In the genomic region with DNA sequence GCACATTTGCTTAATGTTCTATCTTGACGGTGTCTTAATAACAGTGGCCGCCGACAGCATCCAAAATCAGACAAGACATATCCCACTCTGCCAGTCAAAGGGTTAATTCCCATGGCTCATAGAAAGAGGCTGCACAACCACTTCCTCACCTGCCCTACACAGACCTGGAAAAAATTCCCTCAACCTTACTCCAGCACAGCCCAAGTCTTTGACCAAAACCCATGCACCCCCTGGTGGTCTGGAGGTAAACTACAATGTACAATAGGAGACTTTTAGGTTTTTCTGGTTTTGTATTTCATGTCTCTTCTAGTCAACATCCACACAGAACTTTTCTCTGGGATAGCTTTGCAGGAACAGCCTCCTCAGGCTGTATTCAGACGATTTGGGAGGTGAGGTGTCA, we compare ENCODE assay signal across 8 mouse cellular contexts. TPM values are rescaled to one million over a fixed set of nuclear protein-coding genes. Genes with fewer than 3 reads are reported as not detected.
A peak's percentile ranks its signal among the peaks of the same experiment; 100 is the strongest.
DNase-seq lines count a peak whose midpoint lies in the region; ATAC-seq and TF ChIP-seq lines count a peak whose summit lies in the region.

No protein-coding gene starts in this region.

- H3K27me3 ChIP-seq in heart, embryonic 11.5 days (ENCODE audit: control insufficient read depth, insufficient read depth, low read length), result no peaks in the 10 kb centered on the region
- H3K27me3 ChIP-seq in G1E (ENCODE audit: insufficient read depth, low read length), result peaks cover 32% of the 10 kb centered on the region
- H3K27me3 ChIP-seq in heart, embryonic 12.5 days (replicated peaks), result no peaks in the 10 kb centered on the region
- no peaks in the 10 kb centered on the region for H3K27me3 ChIP-seq in midbrain, embryonic 16.5 days (ENCODE audit: control insufficient read depth, insufficient read depth, low read depth, low read length)

- H3K9me3 ChIP-seq in heart, embryonic 11.5 days (replicated peaks; ENCODE audit: control insufficient read depth, low read length), result no peaks in the 10 kb centered on the region
- H3K9me3 ChIP-seq in G1E (replicated peaks), result no peaks in the 10 kb centered on the region
- no peaks in the 10 kb centered on the region for H3K9me3 ChIP-seq in heart, embryonic 12.5 days (replicated peaks)
- no peaks in the 10 kb centered on the region for H3K9me3 ChIP-seq in midbrain, embryonic 16.5 days (replicated peaks; ENCODE audit: control insufficient read depth, low read length, poor library complexity, severe bottlenecking)

- 74% methylated on average over 4 of the region's 4 CpGs for WGBS in heart, embryonic 11.5 days (ENCODE audit: insufficient replicate concordance)
- 69% methylated on average over 4 of the region's 4 CpGs for WGBS in heart, embryonic 12.5 days
- WGBS in midbrain, embryonic 16.5 days, result 83% methylated on average over 4 of the region's 4 CpGs

- no peak overlapping the region for H3K27ac ChIP-seq in heart, embryonic 11.5 days (ENCODE audit: low read depth, low read length)
- no peak overlapping the region for H3K27ac ChIP-seq in heart, embryonic 12.5 days (ENCODE audit: poor library complexity, severe bottlenecking)
- no peak overlapping the region for H3K27ac ChIP-seq in midbrain, embryonic 16.5 days (ENCODE audit: low read length)

- intact Hi-C loops in left cerebral cortex, postnatal 14 days (cut with DNase I), result loop anchor here (1.0 kb wide), 1 partner anchor 113 kb away; no protein-coding TSS in a partner anchor

- H3K4me2 ChIP-seq in heart, embryonic 11.5 days, result no peak overlapping the region
- no peak overlapping the region for H3K4me2 ChIP-seq in heart, embryonic 12.5 days
- no peak overlapping the region for H3K4me2 ChIP-seq in midbrain, embryonic 16.5 days (ENCODE audit: low read length)

- H3K4me1 ChIP-seq in heart, embryonic 11.5 days (ENCODE audit: control insufficient read depth, insufficient read depth, low read length), result no peaks in the 10 kb centered on the region
- H3K4me1 ChIP-seq in G1E (ENCODE audit: insufficient read depth, low read depth, low read length), result peaks cover 3% of the 10 kb centered on the region
- H3K4me1 ChIP-seq in heart, embryonic 12.5 days (replicated peaks), result no peaks in the 10 kb centered on the region
- H3K4me1 ChIP-seq in midbrain, embryonic 16.5 days (ENCODE audit: control insufficient read depth, insufficient read depth, low read length), result no peaks in the 10 kb centered on the region

- TF ChIP-seq CTCF in G1E (IDR thresholded peaks at IDR 0.05; ENCODE audit: low read depth, low read length), result peak; percentile 44; the same call in 1 of the 2 replicates

- no peak overlapping the region for H3K9ac ChIP-seq in heart, embryonic 11.5 days (ENCODE audit: low read depth, low read length)
- no peak overlapping the region for H3K9ac ChIP-seq in heart, embryonic 12.5 days
- no peak overlapping the region for H3K9ac ChIP-seq in midbrain, embryonic 16.5 days (ENCODE audit: low read depth, low read length)

- no peaks in the 10 kb centered on the region for H3K36me3 ChIP-seq in heart, embryonic 11.5 days (ENCODE audit: control insufficient read depth, insufficient read depth, low read length)
- H3K36me3 ChIP-seq in G1E (replicated peaks), result no peaks in the 10 kb centered on the region
- no peaks in the 10 kb centered on the region for H3K36me3 ChIP-seq in heart, embryonic 12.5 days
- no peaks in the 10 kb centered on the region for H3K36me3 ChIP-seq in midbrain, embryonic 16.5 days (ENCODE audit: control insufficient read depth, insufficient read depth, low read length)

- peak; percentile 55 to 88 for DNase-seq in heart, adult 18-20 months
- DNase-seq in G1E (ENCODE audit: low spot score), result peak; percentile 9
- DNase-seq in cerebellum, adult 8-10 months, result peak; percentile 33
- DNase-seq in left cerebral cortex, postnatal 14 days (ENCODE audit: low spot score in 2 of 2), result peak; percentile 59 to 67
- peak; percentile 17 to 71 for DNase-seq in thymus, postnatal 10 days (ENCODE audit: low spot score in 2 of 2)

- no peak for ATAC-seq in heart, embryonic 11.5 days (replicated peaks; ENCODE audit: insufficient number of reproducible peaks, low FRiP score, low TSS enrichment)
- no peak for ATAC-seq in G1E (ENCODE audit: extremely low read depth, insufficient number of reproducible peaks, low FRiP score, poor library complexity, severe bottlenecking)
- peak; percentile 36; the same call in 1 of the 2 replicates for ATAC-seq in heart, embryonic 12.5 days (ENCODE audit: insufficient number of reproducible peaks, low FRiP score)
- 0 out of 2 replicates have a peak, but pooled peaks have one; percentile 50 for ATAC-seq in midbrain, embryonic 16.5 days

- H3K4me3 ChIP-seq in heart, embryonic 11.5 days (ENCODE audit: low read depth, low read length), result no peak overlapping the region
- no peak overlapping the region for H3K4me3 ChIP-seq in G1E (ENCODE audit: low read depth, low read length)
- no peak overlapping the region for H3K4me3 ChIP-seq in heart, embryonic 12.5 days
- no peak overlapping the region for H3K4me3 ChIP-seq in midbrain, embryonic 16.5 days (ENCODE audit: low read depth, low read length)

RNA-seq across cellular contexts. Expression of a gene that starts 32.8 kb away (rescaled TPM):
- 10 to 100 TPM; 66.4 to 81.2 TPM for total RNA-seq in heart, adult 18-20 months (2021)
- 113 and 118 TPM in 2 replicates for polyA plus RNA-seq in heart, embryonic 11.5 days (2014; fragmentation: Nextera tagmentation; extraction: Ambion mirVana)
- total RNA-seq in G1E (2014; fragmentation: Nextera tagmentation) (421 and 506 TPM in 2 replicates), G1E (2017) (66.9 and 77.6 TPM in 2 replicates)
- 65.3 and 67.7 TPM in 2 replicates for polyA plus RNA-seq in G1E (2012)
- polyA plus RNA-seq in heart, embryonic 12.5 days (2016; fragmentation: Nextera tagmentation; extraction: Ambion mirVana), result 105 and 108 TPM in 2 replicates
- total RNA-seq in left cerebral cortex, postnatal 14 days (2021), result 100 to 1,000 TPM; 347 to 349 TPM
- polyA plus RNA-seq in midbrain, embryonic 16.5 days (2015; fragmentation: Nextera tagmentation; extraction: Ambion mirVana), result 161 and 169 TPM in 2 replicates

Comparison
In these comparisons a context has a peak if more than half of its experiments do, and no peak if none do; other contexts are left out.
1. ATAC-seq: peak in heart, embryonic 12.5 days (single experiment) and midbrain, embryonic 16.5 days (single experiment); none in heart, embryonic 11.5 days (single experiment) and G1E (single experiment).
2. DNase-seq: peak in every context shown above with its lines; median percentile 72 in heart, adult 18-20 months; 63 in left cerebral cortex, postnatal 14 days; 44 in thymus, postnatal 10 days; 33 in cerebellum, adult 8-10 months; 9 in G1E.